Mouse (Mus musculus): ENCODE measurements around the gene Prrg2. TPM values are rescaled to one million over a fixed set of nuclear protein-coding genes. Genes with fewer than 3 reads are reported as not detected.
A peak's percentile ranks its signal among the peaks of the same experiment; 100 is the strongest.

Prrg2 gene
- polyA plus RNA-seq, 1 experiment from 2014 or later = 17.8 TPM

- no peaks in the 10 kb centered on the region for H3K9me3 ChIP-seq (replicated peaks)
- no peak overlapping the region for H3K27ac ChIP-seq
Observed at GRCm38 (mm10) chr7:45020225-45020624, 42.3 kb downstream of the Prrg2 start.

DNA sequence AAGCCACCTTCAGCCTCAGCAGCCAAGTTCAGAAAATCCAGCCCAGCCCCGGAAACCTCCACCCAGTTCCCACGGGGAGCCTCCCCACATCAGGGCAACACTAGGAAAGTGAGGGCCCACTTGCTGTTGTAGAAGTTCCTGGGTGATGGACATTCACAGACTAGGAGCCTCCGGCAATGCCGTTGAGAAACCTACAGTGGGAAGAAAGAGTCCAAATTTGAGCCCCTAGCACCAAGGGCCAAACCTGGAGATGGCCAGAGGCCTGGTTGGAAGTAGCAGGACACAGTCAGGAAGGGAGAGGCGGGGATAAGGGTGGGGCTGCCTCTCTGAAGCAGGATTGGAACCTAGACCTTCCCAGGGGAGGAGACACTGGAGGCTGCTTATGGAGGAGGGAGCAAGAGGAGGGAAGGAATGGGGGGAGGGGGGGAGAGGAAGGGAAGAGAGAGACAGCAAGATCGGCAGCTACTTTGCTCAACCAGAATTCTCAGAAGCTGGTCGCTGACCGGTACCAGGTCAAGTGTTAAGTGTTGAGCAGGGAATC lies 43.4 kb downstream of the Prrg2 start:
- no peak overlapping the region for H3K9ac ChIP-seq
- ATAC-seq (ENCODE audit: low FRiP score) = no peak
- H3K36me3 ChIP-seq = no peaks in the 10 kb centered on the region
- H3K9me3 ChIP-seq (replicated peaks) = no peaks in the 10 kb centered on the region
- H3K27ac ChIP-seq = no peak overlapping the region
- H3K4me3 ChIP-seq = no peak overlapping the region
- WGBS = 44% methylated on average over 8 of the region's 8 CpGs
- H3K4me2 ChIP-seq (replicated peaks) = peak overlapping the region; percentile 86; the same call in 1 of the 2 replicates
- H3K4me1 ChIP-seq = peaks cover 30% of the 10 kb centered on the region
- H3K27me3 ChIP-seq = 0 out of 2 replicates have a peak, but pooled peaks cover 3% of the 10 kb centered on the region

More at GRCm38 (mm10) chr7:45020225-45020624, 42.3 kb downstream of the Prrg2 start:
- no peak overlapping the region for H3K4me3 ChIP-seq
- H3K36me3 ChIP-seq = no peaks in the 10 kb centered on the region
- H3K9ac ChIP-seq = no peak overlapping the region; the same call in 1 of the 2 replicates
- 79% methylated on average over 9 of the region's 9 CpGs for WGBS
- ATAC-seq (ENCODE audit: low FRiP score) = no peak
- H3K4me2 ChIP-seq (replicated peaks) = no peak overlapping the region
- H3K4me1 ChIP-seq = peaks cover 20% of the 10 kb centered on the region
- 0 out of 2 replicates have a peak, but pooled peaks cover 3% of the 10 kb centered on the region for H3K27me3 ChIP-seq

- Histone ChIP-seq H3K27ac (peak within 1 kb of the TSS; percentile 85), H3K36me3 (peaks cover 10% of the 10 kb centered on the region), H3K27me3 (0 out of 2 replicates have a peak, but pooled peaks cover 3% of the 10 kb centered on the region), H3K4me3 (peak within 1 kb of the TSS; percentile 93), H3K9me3 (replicated peaks) (no peaks in the 10 kb centered on the region), H3K4me2 (replicated peaks) (peak within 1 kb of the TSS; percentile 86), H3K4me1 (peaks cover 34% of the 10 kb centered on the region), H3K9ac (peak within 1 kb of the TSS; percentile 69)
- under 1% methylated on average over 35 of the region's 36 CpGs for WGBS
- ATAC-seq (ENCODE audit: low FRiP score) = peak; percentile 77
Observed at GRCm38 (mm10) chr7:45017242-45018061, 45.0 kb downstream of the Prrg2 start, which contains the start of gene Rras. Gene Rras, plus strand, starts transcription at chr7:45017961.

GRCm38 (mm10) chr7:45016761-45017160 lies 45.7 kb downstream of the Prrg2 start:
- H3K4me1 ChIP-seq = peaks cover 34% of the 10 kb centered on the region
- H3K27ac ChIP-seq = peak overlapping the region; percentile 85
- peak overlapping the region; percentile 51 for H3K9ac ChIP-seq
- ATAC-seq (ENCODE audit: low FRiP score) = no peak; the same call in 1 of the 2 replicates
- peak overlapping the region; percentile 93 for H3K4me3 ChIP-seq
- WGBS = 3% methylated on average over 4 of the region's 4 CpGs
- H3K9me3 ChIP-seq (replicated peaks) = no peaks in the 10 kb centered on the region
- 0 out of 2 replicates have a peak, but pooled peaks cover 3% of the 10 kb centered on the region for H3K27me3 ChIP-seq
- H3K4me2 ChIP-seq (replicated peaks) = peak overlapping the region; percentile 86
- peaks cover 17% of the 10 kb centered on the region for H3K36me3 ChIP-seq

- no peaks in the 10 kb centered on the region for H3K9me3 ChIP-seq (replicated peaks)
- peak within 1 kb of the TSS; percentile 87 for H3K27ac ChIP-seq
- H3K36me3 ChIP-seq = peaks cover 24% of the 10 kb centered on the region
- H3K4me1 ChIP-seq = peaks cover 34% of the 10 kb centered on the region
- peak; percentile 94 for ATAC-seq (ENCODE audit: low FRiP score)
- 0 out of 2 replicates have a peak, but pooled peaks cover 3% of the 10 kb centered on the region for H3K27me3 ChIP-seq
- peak within 1 kb of the TSS; percentile 93 for H3K4me3 ChIP-seq
- under 1% methylated on average over 66 of the region's 69 CpGs for WGBS
- H3K4me2 ChIP-seq (replicated peaks) = peak within 1 kb of the TSS; percentile 86
- H3K9ac ChIP-seq = peak within 1 kb of the TSS; percentile 97
Observed at GRCm38 (mm10) chr7:45015957-45016612, 46.4 kb downstream of the Prrg2 start, which contains the start of gene Scaf1. Gene Scaf1, minus strand, starts transcription at chr7:45016363.

DNA sequence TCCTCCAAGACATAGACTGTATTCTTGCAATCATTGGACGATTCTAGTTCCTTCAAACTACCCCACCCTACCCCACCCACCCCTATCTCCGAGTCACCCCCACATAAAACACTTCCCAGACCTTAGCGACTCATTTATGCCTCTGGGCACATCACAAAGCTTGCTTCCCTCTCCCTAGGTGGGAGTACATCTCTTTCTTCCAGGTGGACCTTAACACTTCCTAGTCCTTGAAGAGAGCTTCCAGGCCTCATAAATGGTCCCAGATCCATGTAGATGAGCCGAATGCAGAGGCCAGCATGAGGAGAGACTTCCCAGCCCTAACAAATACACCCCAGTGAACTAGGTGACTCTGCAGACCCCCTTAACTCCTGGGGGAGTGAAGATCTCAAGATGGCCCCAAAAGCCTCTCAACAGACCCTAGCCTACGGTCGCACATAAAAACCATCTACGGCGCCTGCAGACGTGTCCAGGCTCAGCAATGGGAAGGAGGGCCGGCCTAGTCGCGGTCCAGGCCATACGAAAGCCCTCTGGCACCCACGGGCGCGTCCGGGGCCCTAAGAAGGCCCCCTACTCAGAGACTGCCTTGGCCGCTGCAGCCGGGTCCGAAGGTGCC lies 47.0 kb downstream of the Prrg2 start:
- WGBS = 1% methylated on average over 20 of the region's 20 CpGs
- no peak for ATAC-seq (ENCODE audit: low FRiP score)

DNA sequence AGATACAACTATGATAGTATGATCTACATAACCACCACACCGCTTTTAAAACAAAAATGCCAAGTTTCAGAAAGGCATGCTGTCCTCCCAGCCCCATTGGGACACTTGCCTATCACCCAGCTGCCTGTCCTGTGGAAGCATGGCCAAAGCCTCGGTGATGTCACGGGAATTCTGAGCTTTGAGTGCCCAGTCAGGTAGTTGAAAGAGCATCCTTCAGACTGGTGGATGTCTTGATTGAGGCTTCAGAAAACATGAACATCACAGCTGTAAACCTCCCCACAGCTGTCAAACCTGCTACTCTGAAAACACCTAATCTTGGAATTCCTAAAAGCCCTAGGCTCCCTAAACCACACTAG lies 48.4 kb downstream of the Prrg2 start:
- whole genome bisulfite sequencing = 96% methylated on average over 3 of the region's 3 CpGs
- Histone ChIP-seq H3K27ac (no peak overlapping the region), H3K36me3 (peaks cover 40% of the 10 kb centered on the region), H3K4me1 (peaks cover 33% of the 10 kb centered on the region), H3K4me2 (replicated peaks) (0 out of 2 replicates have a peak overlapping the region, but pooled peaks have one; percentile 86), H3K27me3 (no peaks in the 10 kb centered on the region), H3K9ac (no peak overlapping the region), H3K4me3 (no peak overlapping the region), H3K9me3 (replicated peaks) (no peaks in the 10 kb centered on the region)
- ATAC-seq (ENCODE audit: low FRiP score) = no peak

More for the DNA sequence above, 47.0 kb downstream of the Prrg2 start:
- Histone ChIP-seq H3K9me3 (replicated peaks) (no peaks in the 10 kb centered on the region), H3K27me3 (0 out of 2 replicates have a peak, but pooled peaks cover 3% of the 10 kb centered on the region), H3K27ac (peak overlapping the region; percentile 87), H3K4me1 (peaks cover 34% of the 10 kb centered on the region), H3K9ac (peak overlapping the region; percentile 97), H3K4me3 (peak overlapping the region; percentile 93), H3K36me3 (peaks cover 26% of the 10 kb centered on the region), H3K4me2 (replicated peaks) (peak overlapping the region; percentile 86)

GRCm38 (mm10) chr7:45013366-45014095 lies 48.9 kb downstream of the Prrg2 start:
- 97% methylated on average over 16 of the region's 16 CpGs for WGBS
- Histone ChIP-seq H3K4me2 (replicated peaks) (no peak overlapping the region), H3K27me3 (no peaks in the 10 kb centered on the region), H3K27ac (no peak overlapping the region), H3K4me3 (no peak overlapping the region), H3K9me3 (replicated peaks) (no peaks in the 10 kb centered on the region), H3K9ac (no peak overlapping the region), H3K4me1 (peaks cover 31% of the 10 kb centered on the region), H3K36me3 (peaks cover 44% of the 10 kb centered on the region)
- ATAC-seq (ENCODE audit: low FRiP score) = no peak

GRCm38 (mm10) chr7:45012824-45013223 lies 49.7 kb downstream of the Prrg2 start:
- H3K4me3 ChIP-seq = no peak overlapping the region
- H3K36me3 ChIP-seq = peaks cover 51% of the 10 kb centered on the region
- no peak overlapping the region for H3K27ac ChIP-seq
- no peak for ATAC-seq (ENCODE audit: low FRiP score)
- WGBS = 89% methylated on average over 4 of the region's 4 CpGs
- H3K9me3 ChIP-seq (replicated peaks) = no peaks in the 10 kb centered on the region
- H3K4me1 ChIP-seq = peaks cover 26% of the 10 kb centered on the region
- H3K4me2 ChIP-seq (replicated peaks) = no peak overlapping the region
- H3K27me3 ChIP-seq = no peaks in the 10 kb centered on the region
- peak overlapping the region; percentile 18; the same call in 1 of the 2 replicates for H3K9ac ChIP-seq

DNA sequence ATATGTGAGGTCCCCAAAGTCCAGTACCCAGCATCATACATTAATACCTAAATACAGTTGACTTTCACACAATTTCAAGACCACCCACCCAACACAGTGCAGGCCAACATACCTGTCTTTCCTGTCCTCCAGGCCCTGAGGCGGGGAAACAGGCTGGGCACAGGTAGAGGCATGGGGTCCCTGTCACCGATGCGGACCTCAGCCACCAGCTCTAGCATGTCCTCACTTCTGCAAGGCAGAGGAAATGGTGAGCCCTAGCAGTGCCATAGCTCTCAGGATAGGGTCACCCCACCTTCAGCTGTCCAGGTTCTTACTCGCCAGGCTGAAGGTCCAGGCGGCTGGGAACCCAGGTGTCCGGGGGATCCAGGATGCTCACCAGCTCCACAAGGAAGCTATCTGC lies 50.5 kb downstream of the Prrg2 start:
- no peak overlapping the region for H3K4me2 ChIP-seq (replicated peaks)
- no peaks in the 10 kb centered on the region for H3K27me3 ChIP-seq
- no peak overlapping the region for H3K4me3 ChIP-seq
- H3K4me1 ChIP-seq = peaks cover 22% of the 10 kb centered on the region
- H3K36me3 ChIP-seq = peaks cover 59% of the 10 kb centered on the region
- H3K9ac ChIP-seq = no peak overlapping the region
- WGBS = 96% methylated on average over 6 of the region's 6 CpGs
- no peak for ATAC-seq (ENCODE audit: low FRiP score)
- no peak overlapping the region for H3K27ac ChIP-seq
- no peaks in the 10 kb centered on the region for H3K9me3 ChIP-seq (replicated peaks)

DNA sequence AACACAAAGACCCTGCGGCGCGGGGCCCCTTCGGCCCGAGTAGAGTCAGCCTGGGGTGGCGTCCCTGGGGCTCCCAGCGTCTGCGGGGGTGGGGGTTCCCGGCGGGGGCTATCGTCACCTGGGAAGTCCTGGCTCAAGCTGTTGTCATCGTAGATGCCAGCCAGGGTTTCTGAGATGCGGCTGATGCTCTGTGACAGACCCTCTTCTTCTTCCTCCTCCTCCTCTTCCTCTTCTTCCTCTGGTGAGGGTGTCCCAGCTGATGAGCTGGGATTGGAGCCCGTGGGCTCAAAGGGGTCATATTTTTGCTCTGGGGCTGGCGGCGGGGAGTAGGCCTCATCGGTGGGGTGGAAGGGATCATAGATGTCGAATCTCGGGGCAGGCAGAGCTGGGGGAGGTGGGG lies 54.1 kb downstream of the Prrg2 start:
- Histone ChIP-seq H3K27me3 (no peaks in the 10 kb centered on the region), H3K36me3 (peaks cover 92% of the 10 kb centered on the region), H3K4me1 (no peaks in the 10 kb centered on the region; the same call in 1 of the 2 replicates), H3K4me2 (replicated peaks) (no peak overlapping the region), H3K9ac (no peak overlapping the region), H3K27ac (no peak overlapping the region), H3K4me3 (no peak overlapping the region), H3K9me3 (replicated peaks) (no peaks in the 10 kb centered on the region)
- ATAC-seq (ENCODE audit: low FRiP score) = no peak
- whole genome bisulfite sequencing = 94% methylated on average over 19 of the region's 19 CpGs
